In the genomic region with DNA sequence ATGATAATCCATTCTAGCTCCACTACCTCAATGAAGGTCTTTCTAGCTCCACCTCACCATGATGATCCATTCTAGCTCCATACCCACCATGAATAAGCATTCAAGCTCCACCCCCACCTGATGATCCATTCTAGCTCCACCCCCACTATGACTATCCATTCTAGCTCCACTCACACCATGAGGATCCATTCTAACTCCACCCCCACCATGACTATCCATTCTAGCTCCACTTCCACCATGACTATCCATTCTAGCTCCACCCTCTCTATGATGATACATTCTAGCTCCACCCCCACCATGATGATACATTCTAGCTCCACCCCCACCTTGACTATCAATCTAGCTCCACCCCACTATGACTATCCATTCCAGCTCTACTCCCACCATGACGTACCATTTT, we compare ENCODE assay signal across 12 mouse cellular contexts. TPM values are rescaled to one million over a fixed set of nuclear protein-coding genes. Genes with fewer than 3 reads are reported as not detected.
DNase-seq lines count a peak whose midpoint lies in the region; ATAC-seq and TF ChIP-seq lines count a peak whose summit lies in the region.
"Had no signal": no experiment of that assay in that cellular context is flagged by ENCODE, and none has a peak within 500 bp of the region (broad histone marks: within the 10 kb centered on the region; RNA-seq: fewer than 3 reads in every experiment).

No protein-coding gene starts in this region.

- no peak overlapping the region for H3K9ac ChIP-seq in hindbrain, embryonic 11.5 days (ENCODE audit: low read depth, low read length)
- no peak overlapping the region for H3K9ac ChIP-seq in hindbrain, embryonic 12.5 days
- H3K9ac ChIP-seq in liver, postnatal 0 days (replicated peaks) = no peak overlapping the region

- H3K4me1 ChIP-seq in hindbrain, embryonic 11.5 days (replicated peaks; ENCODE audit: control insufficient read depth, insufficient read depth, low read length) = no peaks in the 10 kb centered on the region
- H3K4me1 ChIP-seq in hindbrain, embryonic 12.5 days = peaks cover 10% of the 10 kb centered on the region; the same call in 1 of the 2 replicates
- H3K4me1 ChIP-seq in liver, postnatal 0 days (ENCODE audit: insufficient read depth) = peaks cover 2% of the 10 kb centered on the region; the same call in 1 of the 2 replicates

- no peak for TF ChIP-seq CTCF in liver, postnatal 0 days (IDR thresholded peaks at IDR 0.05; ENCODE audit: low read depth)

- ATAC-seq in hindbrain, embryonic 11.5 days (ENCODE audit: low FRiP score) = peak; percentile 25; the same call in 1 of the 2 replicates
- no peak for ATAC-seq in hindbrain, embryonic 12.5 days (ENCODE audit: low FRiP score)
- peak; percentile 43 for ATAC-seq in liver, postnatal 0 days

- no peak for DNase-seq in hindbrain, embryonic 11.5 days (ENCODE audit: low spot score)
- peak; percentile 44 for DNase-seq in ES-CJ7 (ENCODE audit: low read depth, low spot score)
- DNase-seq in R1 (ENCODE audit: low read depth, low spot score) = peak; percentile 71
- no peak for DNase-seq in liver, postnatal 0 days
- no peak for DNase-seq in layer of hippocampus, postnatal 10 days (ENCODE audit: low spot score in 2 of 2)
- no peak for DNase-seq in layer of hippocampus, postnatal 36 days
- DNase-seq in left cerebral cortex, adult 8-10 months (ENCODE audit: low spot score in 2 of 2) = no peak
- DNase-seq: lung, postnatal 36 days; spleen, adult 18-20 months; thymus, postnatal 14 days had no signal

- no peak for TF ChIP-seq EP300 in liver, postnatal 0 days (IDR thresholded peaks at IDR 0.05; ENCODE audit: low read depth)

- no peak overlapping the region for H3K4me2 ChIP-seq in hindbrain, embryonic 11.5 days (replicated peaks; ENCODE audit: low read depth, low read length)
- H3K4me2 ChIP-seq in hindbrain, embryonic 12.5 days (replicated peaks) = no peak overlapping the region
- H3K4me2 ChIP-seq in liver, postnatal 0 days (ENCODE audit: low read depth, low read length) = no peak overlapping the region

- H3K4me3 ChIP-seq in hindbrain, embryonic 11.5 days (ENCODE audit: low read depth, low read length) = no peak overlapping the region
- H3K4me3 ChIP-seq in hindbrain, embryonic 12.5 days = no peak overlapping the region
- H3K4me3 ChIP-seq in liver, postnatal 0 days (ENCODE audit: low read depth, low read length) = no peak overlapping the region

- H3K27me3 ChIP-seq in hindbrain, embryonic 11.5 days (ENCODE audit: control insufficient read depth, insufficient read depth, low read length) = no peaks in the 10 kb centered on the region
- H3K27me3 ChIP-seq in hindbrain, embryonic 12.5 days = no peaks in the 10 kb centered on the region
- no peaks in the 10 kb centered on the region for H3K27me3 ChIP-seq in liver, postnatal 0 days (ENCODE audit: insufficient read depth, low read length)

- H3K9me3 ChIP-seq in hindbrain, embryonic 11.5 days (ENCODE audit: control insufficient read depth, low read length) = no peaks in the 10 kb centered on the region
- no peaks in the 10 kb centered on the region; the same call in 1 of the 2 replicates for H3K9me3 ChIP-seq in hindbrain, embryonic 12.5 days (replicated peaks)
- H3K9me3 ChIP-seq in liver, postnatal 0 days (ENCODE audit: low read length) = no peaks in the 10 kb centered on the region

- WGBS in hindbrain, embryonic 11.5 days = 100% methylated on average over 1 of the region's 1 CpGs
- 94% methylated on average over 1 of the region's 1 CpGs for WGBS in hindbrain, embryonic 12.5 days
- 84% methylated on average over 1 of the region's 1 CpGs for WGBS in liver, postnatal 0 days (ENCODE audit: insufficient replicate concordance)

- no peaks in the 10 kb centered on the region for H3K36me3 ChIP-seq in hindbrain, embryonic 11.5 days (ENCODE audit: control insufficient read depth, insufficient read depth, low read length)
- H3K36me3 ChIP-seq in hindbrain, embryonic 12.5 days = no peaks in the 10 kb centered on the region
- no peaks in the 10 kb centered on the region for H3K36me3 ChIP-seq in liver, postnatal 0 days (replicated peaks; ENCODE audit: insufficient read depth, low read length)

- H3K27ac ChIP-seq in hindbrain, embryonic 11.5 days (ENCODE audit: low read depth, low read length) = no peak overlapping the region
- H3K27ac ChIP-seq in hindbrain, embryonic 12.5 days = no peak overlapping the region
- H3K27ac ChIP-seq in liver, postnatal 0 days (ENCODE audit: low read depth) = no peak overlapping the region
- H3K27ac ChIP-seq: kidney, postnatal 0 days had no signal

RNA-seq across cellular contexts. Expression of a gene that starts 3.6 kb away (rescaled TPM):
- 0.03 TPM in 1 of 2 replicates, not detected in the other for polyA plus RNA-seq in hindbrain, embryonic 11.5 days (2014; fragmentation: Nextera tagmentation; extraction: Ambion mirVana)
- polyA plus RNA-seq in hindbrain, embryonic 12.5 days (2016; fragmentation: Nextera tagmentation; extraction: Ambion mirVana) = 0.64 and 0.68 TPM in 2 replicates
- not detected in 2 replicates for polyA plus RNA-seq in liver, postnatal 0 days (2015; fragmentation: Nextera tagmentation; extraction: Ambion mirVana)
- total RNA-seq in layer of hippocampus, postnatal 10 days (2021) = 10 to 100 TPM; 31.9 to 37.4 TPM
- 10 to 100 TPM; 47.1 to 57.8 TPM for total RNA-seq in layer of hippocampus, postnatal 36 days (2021)
- total RNA-seq in left cerebral cortex, adult 8-10 months (2022) = 10 to 100 TPM; 36.7 to 41.7 (median 39.7) TPM
- polyA plus RNA-seq: kidney, postnatal 0 days had no signal

Comparison
In these comparisons a context has a peak if more than half of its experiments do, and no peak if none do; other contexts are left out.
1. DNase-seq: peak in ES-CJ7 (single experiment) and R1 (single experiment); none in hindbrain, embryonic 11.5 days (single experiment), liver, postnatal 0 days (single experiment), layer of hippocampus, postnatal 10 days (0 of 2), layer of hippocampus, postnatal 36 days (0 of 2) and left cerebral cortex, adult 8-10 months (0 of 2).